Mouse (Mus musculus) E14TG2a.4 (cell line): ENCODE measurements at regions not wholly inside any gene's neighbourhood (a gene's known extent, or its start where the extent isn't known, plus 50 kb on each side); places are given as distances from the start of the nearest gene placed in this dataset.

Experiments used
- H3K27me3 ChIP-seq: 2 replicates; pipeline ENCODE4 v1.6.1; 2014; ENCODE audit warnings: low read length, control low read depth; ENCODE audit not compliant: insufficient read depth
- H3K36me3 ChIP-seq: 2 replicates; pipeline ENCODE4 v1.6.1; 2014; ENCODE audit warnings: low read length, control low read depth; ENCODE audit not compliant: insufficient read depth
- H3K4me1 ChIP-seq: replicated peaks from 2 replicates; pipeline ENCODE4 v1.6.1; 2014; ENCODE audit warnings: low read depth, low read length, control low read depth
- H3K4me3 ChIP-seq: replicated peaks from 2 replicates; pipeline ENCODE4 v1.5.1; 2014; ENCODE audit warnings: mild to moderate bottlenecking, low read length
- H3K9me3 ChIP-seq: 2 replicates; pipeline ENCODE4 v1.6.1; 2014; ENCODE audit warnings: low read length, control low read depth
- CTCF ChIP-seq: conservative IDR thresholded peaks from 2 replicates; pipeline ENCODE4 v1.5.1; 2014; ENCODE audit warnings: low read length
- NANOG ChIP-seq: IDR thresholded peaks from 2 replicates; pipeline ENCODE4 v1.6.1; 2014; ENCODE audit warnings: borderline replicate concordance, low read length, mixed read lengths
- POU5F1 ChIP-seq: IDR thresholded peaks from 2 replicates; pipeline ENCODE4 v1.6.1; 2014; ENCODE audit warnings: low read length, borderline replicate concordance

DNA sequence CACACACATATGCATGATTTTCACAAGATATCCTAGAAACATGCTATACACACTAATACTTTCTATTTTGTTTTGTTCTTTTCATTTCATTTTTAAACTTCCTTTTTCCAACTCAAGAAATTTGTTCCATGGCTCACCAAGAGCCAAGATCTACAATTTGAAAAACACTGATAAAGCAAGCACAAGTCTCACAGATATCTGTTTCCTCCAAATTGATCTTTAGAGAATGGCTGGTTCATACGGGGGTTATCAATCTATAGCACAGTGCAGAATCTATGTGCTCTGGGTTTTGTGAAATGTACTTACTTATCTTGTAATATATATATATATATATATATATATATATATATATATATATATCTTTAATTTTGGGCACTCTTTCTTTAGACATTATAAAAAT, 251.6 kb downstream of the Qdpr start:
- Histone ChIP-seq H3K4me3 (no peak overlapping the region), H3K4me1 (no peaks in the 10 kb centered on the region), H3K9me3 (no peaks in the 10 kb centered on the region), H3K36me3 (no peaks in the 10 kb centered on the region), H3K27me3 (no peaks in the 10 kb centered on the region)
- TF ChIP-seq POU5F1 (no peak), NANOG (no peak), CTCF (no peak)

DNA sequence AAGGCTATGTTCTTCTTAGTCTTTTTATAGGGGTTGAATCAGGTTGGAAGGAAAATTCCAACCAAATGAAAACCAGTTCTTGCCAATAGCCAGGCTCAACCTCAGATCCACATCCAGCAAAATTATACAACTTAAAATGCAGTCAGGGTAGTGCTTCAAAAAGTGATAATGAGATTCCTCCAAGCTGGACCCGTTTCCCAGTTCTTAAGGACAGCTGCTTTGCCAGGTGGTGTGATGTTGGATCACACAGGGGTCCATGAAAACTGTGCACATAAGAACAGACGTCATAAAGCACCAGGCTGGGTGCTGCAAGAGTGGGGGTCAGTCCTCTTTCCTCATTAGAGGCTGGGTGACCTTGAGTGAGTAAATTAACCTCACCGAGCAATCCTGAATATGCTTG, 253.9 kb downstream of the Qdpr start:
- Histone ChIP-seq H3K9me3 (no peaks in the 10 kb centered on the region), H3K4me1 (no peaks in the 10 kb centered on the region), H3K36me3 (no peaks in the 10 kb centered on the region), H3K4me3 (no peak overlapping the region), H3K27me3 (no peaks in the 10 kb centered on the region)
- TF ChIP-seq NANOG (no peak), POU5F1 (no peak), CTCF (no peak)

DNA sequence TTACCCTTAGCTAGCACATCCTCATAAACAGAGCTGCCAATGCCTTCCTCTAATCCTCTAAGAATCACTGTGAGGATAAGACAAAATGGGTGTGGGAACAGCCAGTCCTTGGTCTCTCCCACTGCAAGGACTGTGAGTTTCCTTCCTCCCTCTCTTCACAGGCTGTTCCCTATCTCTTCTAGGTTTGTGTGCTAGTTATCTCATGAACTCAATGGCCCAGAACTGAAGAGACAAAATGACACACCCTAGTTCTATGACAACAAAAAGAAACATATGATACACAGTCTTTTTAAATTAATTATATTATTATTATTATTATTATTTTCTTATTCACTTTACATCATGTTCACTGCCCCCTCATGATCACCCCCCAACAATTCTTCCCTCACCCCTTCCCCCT, 257.7 kb downstream of the Qdpr start:
- Histone ChIP-seq H3K4me3 (no peak overlapping the region), H3K27me3 (no peaks in the 10 kb centered on the region), H3K4me1 (no peaks in the 10 kb centered on the region)

DNA sequence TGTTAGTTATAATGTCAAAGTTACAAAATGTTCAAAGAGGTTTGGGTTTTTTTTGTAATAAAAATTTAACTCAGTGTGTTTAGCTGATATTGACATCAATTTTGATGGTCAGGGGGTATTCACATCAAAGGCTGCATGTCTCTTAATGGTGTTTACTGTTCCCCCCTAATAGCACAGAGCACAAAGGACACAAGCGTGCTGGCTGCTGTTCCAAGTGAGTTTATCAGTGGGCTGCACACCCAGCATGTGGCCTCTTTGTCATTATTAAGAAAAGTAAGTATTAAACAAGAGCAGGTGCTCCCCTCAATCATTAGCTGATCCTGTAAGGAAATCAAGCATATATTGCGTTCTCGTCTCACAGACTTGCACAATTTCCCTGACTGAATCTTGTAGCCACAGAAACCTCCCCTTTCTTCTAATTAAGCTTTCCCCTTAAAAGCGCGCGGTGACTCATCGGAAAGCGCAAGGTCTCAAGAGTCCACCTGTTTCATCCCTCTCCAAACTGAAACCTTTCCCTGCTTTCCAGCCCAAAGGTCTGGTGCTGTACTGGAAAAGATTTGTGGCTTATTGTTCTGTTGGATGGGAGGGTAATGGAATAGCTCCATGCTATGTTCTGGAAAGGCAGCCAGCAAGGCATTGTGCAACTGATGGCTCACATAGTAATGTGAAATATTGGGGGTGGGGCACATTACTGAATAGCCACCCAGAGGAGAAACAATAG, 276.8 kb downstream of the Qdpr start:
- H3K4me3 ChIP-seq: no peak overlapping the region
- no peaks in the 10 kb centered on the region for H3K4me1 ChIP-seq
- no peaks in the 10 kb centered on the region for H3K36me3 ChIP-seq
- H3K27me3 ChIP-seq: no peaks in the 10 kb centered on the region
- TF ChIP-seq CTCF: no peak
- no peak for TF ChIP-seq NANOG
- TF ChIP-seq POU5F1: no peak
- H3K9me3 ChIP-seq: no peaks in the 10 kb centered on the region

More for the DNA sequence above, 257.7 kb downstream of the Qdpr start:
- no peaks in the 10 kb centered on the region for H3K9me3 ChIP-seq
- H3K36me3 ChIP-seq: no peaks in the 10 kb centered on the region
- TF ChIP-seq NANOG (no peak), POU5F1 (no peak), CTCF (no peak)

DNA sequence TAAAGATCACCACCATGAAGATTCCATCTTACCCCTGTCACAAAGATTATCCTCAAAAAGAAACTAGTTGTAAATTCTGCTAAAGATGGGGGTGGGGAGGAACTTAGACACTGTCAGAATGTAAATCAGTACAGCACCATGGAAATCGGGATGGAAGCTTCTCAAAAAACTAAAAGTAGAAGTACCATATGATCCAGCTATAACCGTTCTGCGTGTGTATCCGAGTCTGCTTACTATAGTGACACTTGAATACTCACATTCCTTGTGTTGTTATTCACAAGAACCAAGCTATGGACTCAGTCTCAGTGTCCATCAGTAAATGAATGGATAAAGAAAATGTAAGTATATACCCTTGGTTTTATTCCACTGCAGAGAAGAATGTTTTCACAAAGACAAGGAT, 290.8 kb downstream of the Qdpr start:
- no peaks in the 10 kb centered on the region for H3K27me3 ChIP-seq
- TF ChIP-seq CTCF (no peak), NANOG (no peak), POU5F1 (no peak)
- H3K4me3 ChIP-seq: no peak overlapping the region
- H3K36me3 ChIP-seq: no peaks in the 10 kb centered on the region
- no peaks in the 10 kb centered on the region for H3K4me1 ChIP-seq
- H3K9me3 ChIP-seq: no peaks in the 10 kb centered on the region

DNA sequence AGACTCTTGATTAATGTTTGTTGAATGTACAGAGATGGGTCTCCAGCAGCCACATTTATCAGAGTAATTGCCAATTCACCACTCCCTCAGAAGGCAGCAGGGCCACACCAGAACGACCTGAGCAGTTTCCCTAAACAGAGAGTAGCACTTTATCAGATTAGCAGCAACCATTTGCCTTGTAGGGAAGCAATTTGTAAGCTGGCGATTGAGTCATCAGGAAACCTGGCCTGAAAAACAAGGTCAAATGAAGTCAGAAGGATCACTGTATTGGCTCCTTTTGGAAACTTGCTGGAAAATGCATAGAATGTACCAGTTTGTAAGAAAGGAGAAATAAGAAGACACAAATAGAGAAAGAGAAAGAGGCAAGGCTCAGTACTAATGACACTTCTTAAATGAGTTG, 295.1 kb downstream of the Qdpr start:
- no peak for TF ChIP-seq CTCF
- Histone ChIP-seq H3K27me3 (no peaks in the 10 kb centered on the region), H3K4me3 (no peak overlapping the region), H3K9me3 (no peaks in the 10 kb centered on the region), H3K36me3 (no peaks in the 10 kb centered on the region), H3K4me1 (no peaks in the 10 kb centered on the region)

DNA sequence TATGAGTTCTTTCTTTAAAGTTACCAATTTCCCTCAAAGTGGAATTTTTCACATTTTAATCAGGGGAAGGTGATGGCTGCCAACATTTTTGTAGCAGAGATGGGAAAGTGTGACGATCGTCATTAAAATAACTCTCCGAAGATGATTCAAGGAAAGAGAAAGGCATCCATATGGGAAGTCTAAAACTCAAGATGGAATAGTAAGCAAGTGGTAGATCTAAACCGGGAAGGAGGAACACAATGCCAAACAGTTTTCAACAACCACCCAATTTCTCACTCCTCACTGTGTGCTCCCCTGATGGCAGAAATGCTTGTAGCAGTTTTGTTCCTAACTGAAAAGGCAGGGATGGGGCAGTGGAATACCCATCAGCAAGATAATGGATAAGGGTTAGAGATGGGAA, 305.9 kb downstream of the Qdpr start:
- Histone ChIP-seq H3K9me3 (no peaks in the 10 kb centered on the region), H3K4me1 (no peaks in the 10 kb centered on the region), H3K27me3 (no peaks in the 10 kb centered on the region), H3K36me3 (no peaks in the 10 kb centered on the region), H3K4me3 (no peak overlapping the region)
- TF ChIP-seq CTCF (no peak), POU5F1 (no peak), NANOG (no peak)

DNA sequence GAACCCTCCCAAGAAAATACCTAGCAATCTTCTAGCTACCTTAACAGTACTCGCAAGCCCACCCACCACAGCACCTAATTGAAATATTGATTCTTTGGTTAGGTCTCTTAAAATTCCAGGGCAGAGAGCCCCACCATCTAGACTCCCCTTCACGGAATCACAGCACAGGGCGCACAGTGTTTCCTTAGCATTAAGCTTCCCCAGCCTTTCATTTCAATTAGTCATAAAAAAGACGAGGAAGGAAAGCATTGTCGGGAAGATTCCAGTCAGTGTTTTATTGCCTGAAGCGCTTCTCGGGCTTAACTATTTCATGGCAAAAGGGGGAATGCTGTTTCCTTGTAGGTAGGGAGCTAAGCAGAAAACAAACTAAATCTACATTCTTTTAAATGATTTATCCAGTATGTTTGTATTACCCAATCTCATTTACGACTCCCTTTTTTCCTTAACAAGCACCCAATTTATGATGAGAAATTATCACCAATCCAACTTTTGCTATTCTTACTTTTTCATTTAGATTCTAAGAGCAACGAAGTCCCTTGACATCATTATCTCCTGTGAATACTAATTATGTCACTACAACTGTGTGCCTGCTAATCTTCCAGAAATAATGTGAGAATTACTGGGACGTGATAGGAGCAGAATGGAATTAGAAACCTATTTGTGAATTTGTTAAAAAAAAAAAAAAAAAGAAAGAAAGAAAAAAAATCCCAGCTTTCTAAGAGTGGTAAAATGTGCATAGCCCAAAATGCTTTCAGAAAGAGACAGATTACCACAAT, 312.6 kb downstream of the Qdpr start:
- Histone ChIP-seq H3K4me3 (no peak overlapping the region), H3K36me3 (no peaks in the 10 kb centered on the region), H3K9me3 (no peaks in the 10 kb centered on the region), H3K4me1 (no peaks in the 10 kb centered on the region), H3K27me3 (no peaks in the 10 kb centered on the region)
- no peak for TF ChIP-seq POU5F1
- no peak for TF ChIP-seq NANOG
- no peak for TF ChIP-seq CTCF

DNA sequence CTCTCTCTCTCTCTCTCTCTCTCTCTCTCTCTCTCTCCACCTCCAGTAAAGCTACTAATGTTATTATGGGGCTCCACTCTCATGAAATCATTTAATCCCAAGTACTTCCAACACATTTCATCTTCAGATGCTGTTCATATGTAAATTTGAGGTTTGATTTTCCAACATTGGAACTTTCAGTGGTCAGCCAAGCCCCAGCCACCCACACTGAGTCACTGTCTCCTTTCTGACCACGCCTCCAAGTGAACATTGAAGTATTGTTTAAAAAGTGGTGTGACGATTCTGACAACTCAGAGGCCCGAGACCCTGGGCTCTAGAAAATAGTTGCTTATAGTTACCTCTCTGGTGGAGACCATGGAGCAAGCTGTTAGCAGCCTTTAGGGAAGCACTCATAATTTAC, 313.3 kb downstream of the Qdpr start:
- Histone ChIP-seq H3K9me3 (no peaks in the 10 kb centered on the region), H3K27me3 (no peaks in the 10 kb centered on the region), H3K4me1 (no peaks in the 10 kb centered on the region), H3K36me3 (no peaks in the 10 kb centered on the region), H3K4me3 (no peak overlapping the region)
- TF ChIP-seq POU5F1 (no peak), CTCF (no peak), NANOG (no peak)
